Mouse (Mus musculus) cerebellum, adult 11 months (tissue): ENCODE measurements around the gene Cldn6.
A peak's percentile ranks its signal among the peaks of the same experiment; 100 is the strongest.

Experiments used
- DNase-seq: peaks from one replicate; pipeline ENCODE4 v3.0.0; 2022

Gene Cldn6

GRCm38 (mm10) chr17:23725477-23725876, 46.4 kb downstream of the Cldn6 start:
- DNase-seq: no peak

- peak; percentile 95 for DNase-seq
Measured at GRCm38 (mm10) chr17:23725999-23726757, 47.1 kb downstream of the Cldn6 start, which contains the start of gene Pkmyt1. Gene Pkmyt1 (plus strand): TSS chr17:23726336.

GRCm38 (mm10) chr17:23726758-23727142, 47.7 kb downstream of the Cldn6 start:
- DNase-seq: peak; percentile 69

- no peak for DNase-seq
Measured at GRCm38 (mm10) chr17:23730441-23730840, 51.4 kb downstream of the Cldn6 start.
